Mouse (Mus musculus): Measurements from ENCODE around the gene Gm11444. TPM values are rescaled to one million over a fixed set of nuclear protein-coding genes. Genes with fewer than 3 reads are reported as not detected.

The Gm11444 gene
- polyA plus RNA-seq, 1 experiment from 2014 or later = not detected

DNA sequence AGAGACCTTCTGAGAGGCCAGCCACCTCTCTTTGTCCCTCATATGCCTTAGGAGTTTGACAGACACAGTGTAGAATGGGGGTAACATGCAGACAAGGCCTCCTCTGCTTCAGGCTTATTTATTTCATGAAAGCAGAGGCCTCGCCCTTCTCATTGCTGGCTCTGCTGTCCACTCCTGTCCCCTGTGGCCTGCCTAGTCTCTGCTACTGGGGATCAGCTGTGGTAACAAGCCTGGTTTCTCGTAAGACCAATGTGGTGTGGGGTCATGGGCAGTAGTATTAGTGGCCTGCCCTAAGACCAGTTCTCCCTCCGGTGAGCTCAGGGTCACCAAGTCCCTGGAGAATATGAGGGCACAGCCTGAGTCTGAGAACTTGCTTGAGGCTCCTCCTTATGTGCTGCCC lies 29.2 kb downstream of the Gm11444 start:
- no peak overlapping the region for H3K4me2 ChIP-seq (replicated peaks)
- no peaks in the 10 kb centered on the region for H3K36me3 ChIP-seq
- no peaks in the 10 kb centered on the region for H3K4me1 ChIP-seq
- no peak overlapping the region for H3K27ac ChIP-seq
- H3K4me3 ChIP-seq = no peak overlapping the region
- H3K9me3 ChIP-seq (replicated peaks) = no peaks in the 10 kb centered on the region
- ATAC-seq (ENCODE audit: low FRiP score) = no peak
- WGBS = 81% methylated on average over 3 of the region's 3 CpGs
- H3K9ac ChIP-seq = no peak overlapping the region
- peaks cover 31% of the 10 kb centered on the region for H3K27me3 ChIP-seq

DNA sequence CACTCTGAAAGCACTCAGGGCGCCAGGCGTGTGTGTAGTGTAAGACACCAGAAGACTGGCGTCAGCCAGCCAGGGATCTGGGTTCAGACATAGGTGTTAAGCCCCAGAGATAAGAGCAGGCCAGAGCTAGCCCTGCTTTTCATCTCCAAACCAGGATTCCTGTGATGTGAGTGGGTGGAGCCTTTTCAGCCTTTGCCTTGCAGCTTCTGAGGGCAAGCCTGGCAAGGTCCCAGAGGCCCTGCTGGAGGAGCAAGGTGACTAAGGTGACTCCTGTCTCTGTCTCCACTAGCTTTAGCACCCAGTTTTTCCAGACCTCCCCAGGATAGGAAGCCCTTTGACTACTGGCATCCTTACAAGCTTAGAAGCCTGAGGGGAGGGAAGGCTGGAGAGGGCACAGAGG lies 31.7 kb downstream of the Gm11444 start:
- peaks cover 16% of the 10 kb centered on the region for H3K4me1 ChIP-seq
- H3K9ac ChIP-seq = no peak overlapping the region
- WGBS = 73% methylated on average over 3 of the region's 3 CpGs
- no peaks in the 10 kb centered on the region for H3K9me3 ChIP-seq (replicated peaks)
- no peak overlapping the region for H3K4me2 ChIP-seq (replicated peaks)
- H3K36me3 ChIP-seq = no peaks in the 10 kb centered on the region
- H3K27ac ChIP-seq = no peak overlapping the region
- peaks cover 12% of the 10 kb centered on the region for H3K27me3 ChIP-seq
- no peak overlapping the region for H3K4me3 ChIP-seq
- ATAC-seq (ENCODE audit: low FRiP score) = no peak

DNA sequence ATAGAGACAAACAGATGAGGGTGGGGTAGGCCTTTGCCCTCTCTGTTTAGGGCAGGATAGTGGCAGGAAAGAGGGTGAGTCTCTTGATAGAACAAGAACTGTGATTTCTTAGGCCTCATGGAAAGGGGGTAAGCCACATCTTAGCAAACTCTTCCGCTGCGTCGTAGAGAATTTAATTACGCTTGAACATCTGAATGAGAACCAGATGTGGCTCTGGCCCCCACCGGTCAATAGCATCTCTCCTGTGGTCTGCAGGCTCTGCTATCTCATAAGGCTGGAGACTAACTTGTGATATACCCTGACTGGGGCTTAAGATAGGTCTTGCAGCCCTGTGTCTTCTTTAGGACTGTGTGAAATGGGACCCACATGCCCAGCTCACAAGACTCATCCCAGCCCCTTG lies 33.7 kb downstream of the Gm11444 start:
- H3K9me3 ChIP-seq (replicated peaks) = no peaks in the 10 kb centered on the region
- H3K9ac ChIP-seq = no peak overlapping the region
- no peaks in the 10 kb centered on the region for H3K36me3 ChIP-seq
- H3K4me2 ChIP-seq (replicated peaks) = no peak overlapping the region
- H3K4me1 ChIP-seq = peaks cover 16% of the 10 kb centered on the region
- WGBS = 77% methylated on average over 5 of the region's 5 CpGs
- H3K27ac ChIP-seq = no peak overlapping the region
- H3K4me3 ChIP-seq = no peak overlapping the region
- ATAC-seq (ENCODE audit: low FRiP score) = no peak
- H3K27me3 ChIP-seq = peaks cover 12% of the 10 kb centered on the region

DNA sequence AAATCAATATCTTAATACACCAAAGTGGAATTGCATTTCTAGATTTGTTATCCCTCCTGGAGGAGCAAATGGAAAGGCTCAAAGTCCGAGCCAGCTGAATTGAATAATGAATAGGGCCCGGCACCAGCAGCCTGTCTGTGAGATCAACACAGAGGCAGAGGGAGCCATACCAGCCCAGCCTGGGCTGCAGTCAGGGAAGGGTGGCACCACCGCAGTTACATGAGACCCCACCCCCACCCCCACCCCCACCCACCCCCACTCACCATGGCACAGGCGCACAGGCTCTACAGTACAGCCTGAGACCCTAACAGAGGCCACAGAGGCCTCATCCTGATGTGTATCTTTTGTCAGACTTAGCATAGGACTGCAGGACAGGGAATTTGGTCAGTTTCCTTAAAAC lies 35.5 kb downstream of the Gm11444 start:
- no peak for ATAC-seq (ENCODE audit: low FRiP score)
- WGBS = 49% methylated on average over 4 of the region's 4 CpGs
- no peak overlapping the region for H3K9ac ChIP-seq
- peaks cover 16% of the 10 kb centered on the region for H3K4me1 ChIP-seq
- no peak overlapping the region for H3K4me2 ChIP-seq (replicated peaks)
- no peak overlapping the region for H3K4me3 ChIP-seq
- H3K27me3 ChIP-seq = peaks cover 12% of the 10 kb centered on the region
- H3K9me3 ChIP-seq (replicated peaks) = no peaks in the 10 kb centered on the region
- H3K36me3 ChIP-seq = no peaks in the 10 kb centered on the region
- H3K27ac ChIP-seq = no peak overlapping the region

DNA sequence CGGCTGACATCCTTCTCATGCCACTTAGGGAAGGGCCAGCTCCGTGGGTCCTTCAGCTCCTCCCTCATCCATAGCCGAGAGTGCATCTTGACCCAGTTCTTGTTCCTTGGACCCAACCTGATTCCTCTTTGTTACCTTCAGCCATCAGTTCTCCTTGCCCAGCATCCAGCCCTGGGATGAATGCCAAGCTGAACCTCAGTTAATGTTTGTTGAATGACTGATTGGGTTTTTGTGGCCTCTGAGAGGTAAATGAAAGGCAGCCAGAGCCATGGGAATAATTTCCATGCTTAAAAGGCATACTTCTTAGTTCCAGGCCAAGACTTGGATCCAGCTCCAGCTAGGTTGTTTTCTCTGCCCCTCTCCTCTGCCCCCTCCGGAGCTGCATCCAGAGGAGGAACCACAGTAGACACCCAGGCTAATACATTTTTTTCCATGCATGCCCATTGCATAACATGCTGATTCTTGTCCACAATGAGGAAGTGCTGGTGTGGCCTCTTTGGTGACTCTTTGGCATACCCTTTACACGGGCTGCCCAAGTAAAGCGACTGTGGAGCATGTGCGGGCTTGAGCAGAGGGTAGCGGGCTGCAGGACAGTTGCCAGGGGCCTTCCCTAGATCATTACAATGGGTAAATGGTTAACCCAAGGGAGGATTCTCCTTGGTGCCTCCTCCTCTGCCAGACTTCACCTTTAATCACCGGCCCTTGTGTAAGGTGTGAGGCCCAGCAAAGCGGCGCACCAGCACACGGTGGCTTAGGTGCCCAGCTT lies 37.7 kb downstream of the Gm11444 start:
- no peak overlapping the region for H3K27ac ChIP-seq
- no peaks in the 10 kb centered on the region for H3K36me3 ChIP-seq
- no peak for ATAC-seq (ENCODE audit: low FRiP score)
- WGBS = 87% methylated on average over 12 of the region's 12 CpGs
- peaks cover 16% of the 10 kb centered on the region for H3K4me1 ChIP-seq
- no peaks in the 10 kb centered on the region for H3K9me3 ChIP-seq (replicated peaks)
- H3K4me2 ChIP-seq (replicated peaks) = no peak overlapping the region
- no peak overlapping the region for H3K9ac ChIP-seq
- no peak overlapping the region for H3K4me3 ChIP-seq
- H3K27me3 ChIP-seq = peaks cover 7% of the 10 kb centered on the region

DNA sequence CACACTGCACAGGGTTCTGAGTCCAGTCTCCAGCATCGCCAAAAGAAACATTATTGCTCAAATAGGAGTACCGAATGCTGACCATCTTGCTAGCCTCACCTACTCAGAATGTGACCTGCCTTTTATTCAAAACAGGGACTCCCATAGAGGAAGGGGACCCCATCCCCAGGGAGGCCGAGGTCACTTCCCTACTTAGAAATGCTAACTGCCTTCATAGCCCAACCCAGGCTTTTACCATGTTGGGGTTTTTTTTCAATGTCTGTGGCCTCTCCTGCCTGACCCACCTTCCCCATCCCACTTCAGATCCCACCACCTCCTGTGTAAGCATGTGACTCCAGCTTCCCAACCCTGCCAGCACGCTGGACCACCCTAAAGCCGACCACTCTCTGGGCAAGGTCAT lies 38.5 kb downstream of the Gm11444 start:
- Histone ChIP-seq H3K4me3 (no peak overlapping the region), H3K27ac (no peak overlapping the region), H3K36me3 (no peaks in the 10 kb centered on the region), H3K4me1 (peaks cover 16% of the 10 kb centered on the region), H3K4me2 (replicated peaks) (no peak overlapping the region), H3K27me3 (peaks cover 7% of the 10 kb centered on the region), H3K9ac (no peak overlapping the region), H3K9me3 (replicated peaks) (no peaks in the 10 kb centered on the region)
- WGBS = 90% methylated on average over 5 of the region's 5 CpGs
- ATAC-seq (ENCODE audit: low FRiP score) = no peak

DNA sequence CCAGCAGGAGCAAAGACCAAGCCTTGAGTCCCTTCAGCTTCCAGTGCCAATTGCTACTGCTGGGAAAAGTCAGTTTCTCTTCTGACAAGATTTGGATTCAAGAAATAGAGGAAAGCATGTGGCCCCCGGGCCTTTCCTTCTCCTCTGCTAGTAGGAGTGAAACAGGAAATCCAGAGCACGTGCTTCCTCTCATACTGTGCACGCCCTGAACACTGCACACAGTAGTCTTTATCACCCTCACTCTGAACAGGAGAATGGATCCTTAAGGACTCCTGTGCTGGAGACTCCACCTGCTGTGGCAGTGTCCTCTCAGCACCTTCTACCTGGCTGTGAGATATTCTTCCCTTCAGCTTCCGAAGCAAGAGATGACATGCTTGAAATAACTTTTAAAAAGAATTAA lies 38.9 kb downstream of the Gm11444 start:
- Histone ChIP-seq H3K4me2 (replicated peaks) (no peak overlapping the region), H3K36me3 (no peaks in the 10 kb centered on the region), H3K27ac (no peak overlapping the region), H3K4me1 (peaks cover 16% of the 10 kb centered on the region), H3K27me3 (peaks cover 7% of the 10 kb centered on the region), H3K9me3 (replicated peaks) (no peaks in the 10 kb centered on the region), H3K4me3 (no peak overlapping the region), H3K9ac (no peak overlapping the region)
- 78% methylated on average over 4 of the region's 4 CpGs for WGBS
- no peak for ATAC-seq (ENCODE audit: low FRiP score)

DNA sequence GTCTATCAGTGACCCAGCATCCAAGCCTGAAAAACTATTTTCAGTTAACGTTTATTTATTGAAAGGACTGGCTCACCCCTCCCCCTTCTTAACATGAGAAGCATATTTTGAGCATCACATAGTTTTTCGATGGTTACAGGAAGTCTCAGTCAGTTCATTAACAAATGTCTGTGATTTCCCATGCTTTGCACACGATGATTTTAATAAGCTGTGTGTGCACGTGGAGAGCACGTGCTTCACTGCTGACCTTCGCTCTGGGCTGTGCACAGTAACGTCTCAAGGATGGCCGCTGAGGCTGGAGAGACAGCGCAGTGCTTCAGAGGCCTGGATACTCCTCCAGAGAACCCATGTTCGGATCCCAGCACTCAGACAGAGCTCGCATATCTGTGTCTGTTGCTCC lies 42.8 kb downstream of the Gm11444 start:
- no peaks in the 10 kb centered on the region for H3K9me3 ChIP-seq (replicated peaks)
- WGBS = 88% methylated on average over 11 of the region's 11 CpGs
- H3K4me1 ChIP-seq = no peaks in the 10 kb centered on the region
- H3K4me3 ChIP-seq = no peak overlapping the region
- H3K4me2 ChIP-seq (replicated peaks) = no peak overlapping the region
- no peak overlapping the region for H3K9ac ChIP-seq
- no peak overlapping the region for H3K27ac ChIP-seq
- H3K27me3 ChIP-seq = no peaks in the 10 kb centered on the region
- no peaks in the 10 kb centered on the region for H3K36me3 ChIP-seq
- ATAC-seq (ENCODE audit: low FRiP score) = no peak

DNA sequence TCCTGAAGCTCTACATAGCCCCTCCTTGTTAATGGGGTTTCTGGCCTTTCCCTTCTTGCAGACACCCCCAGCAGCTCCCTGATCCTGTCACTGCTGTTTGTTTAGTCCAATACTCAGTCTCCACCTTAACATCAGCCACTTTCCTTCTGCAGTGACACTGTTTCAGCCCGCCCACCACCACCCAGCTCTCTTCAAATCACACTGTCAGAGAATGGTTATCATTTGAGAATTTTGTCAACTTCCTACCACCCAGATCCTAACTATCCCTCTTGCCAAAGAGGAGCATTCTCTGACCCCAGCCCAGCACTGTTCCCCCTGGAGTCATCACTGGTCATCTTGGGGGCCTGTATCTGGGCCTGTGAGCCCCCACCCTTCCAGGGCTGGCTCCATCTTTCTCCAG lies 44.4 kb downstream of the Gm11444 start:
- no peaks in the 10 kb centered on the region for H3K36me3 ChIP-seq
- 83% methylated on average over 1 of the region's 1 CpGs for WGBS
- no peak overlapping the region for H3K4me2 ChIP-seq (replicated peaks)

DNA sequence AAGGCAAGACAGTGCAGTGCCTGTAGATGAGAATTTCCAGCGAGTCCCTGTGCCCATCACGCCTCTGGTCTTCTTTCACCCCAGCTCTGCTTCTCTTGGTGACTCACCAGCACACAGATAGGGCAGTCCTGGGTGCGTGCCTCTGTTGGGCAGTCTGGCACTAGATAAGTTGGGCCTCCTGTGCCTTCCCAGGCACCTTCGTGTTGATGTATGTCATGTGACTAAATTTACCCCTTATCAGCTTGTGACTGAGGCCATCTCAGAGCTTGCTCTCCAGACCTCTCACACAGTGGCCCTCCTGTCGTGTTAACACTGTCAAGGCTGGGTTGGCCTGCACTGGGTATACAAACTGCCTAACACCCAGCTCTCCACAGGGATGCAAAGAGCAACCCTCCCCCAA lies 46.1 kb downstream of the Gm11444 start:
- Histone ChIP-seq H3K4me1 (no peaks in the 10 kb centered on the region), H3K9me3 (replicated peaks) (no peaks in the 10 kb centered on the region), H3K9ac (no peak overlapping the region), H3K4me2 (replicated peaks) (no peak overlapping the region), H3K4me3 (no peak overlapping the region), H3K36me3 (no peaks in the 10 kb centered on the region), H3K27me3 (no peaks in the 10 kb centered on the region), H3K27ac (no peak overlapping the region)
- 73% methylated on average over 5 of the region's 5 CpGs for WGBS
- no peak for ATAC-seq (ENCODE audit: low FRiP score)

More for the DNA sequence above, 44.4 kb downstream of the Gm11444 start:
- Histone ChIP-seq H3K9ac (no peak overlapping the region), H3K4me3 (no peak overlapping the region), H3K27me3 (no peaks in the 10 kb centered on the region), H3K27ac (no peak overlapping the region), H3K4me1 (no peaks in the 10 kb centered on the region), H3K9me3 (replicated peaks) (no peaks in the 10 kb centered on the region)
- ATAC-seq (ENCODE audit: low FRiP score) = no peak

DNA sequence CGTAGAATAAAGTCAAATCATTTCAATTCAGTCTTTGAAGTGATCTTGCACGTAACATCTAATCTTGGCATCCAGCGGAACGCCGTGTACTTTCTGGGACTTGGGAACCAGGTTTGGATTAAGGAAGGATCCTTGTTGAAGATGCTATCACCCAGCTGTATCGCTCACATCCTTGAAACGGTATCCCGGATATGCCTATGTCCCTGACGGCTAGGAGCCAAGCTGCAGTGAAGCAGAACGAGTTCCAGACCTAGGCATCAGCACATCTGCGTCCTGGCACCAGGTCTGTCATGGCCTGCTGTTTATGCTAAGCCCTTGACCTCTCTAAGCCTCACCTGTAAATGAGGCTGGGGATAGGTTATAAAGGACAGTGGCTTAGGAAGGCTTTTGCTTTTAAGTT lies 49.8 kb downstream of the Gm11444 start:
- no peak overlapping the region for H3K4me3 ChIP-seq
- no peaks in the 10 kb centered on the region for H3K36me3 ChIP-seq
- H3K9ac ChIP-seq = no peak overlapping the region
- no peaks in the 10 kb centered on the region for H3K27me3 ChIP-seq
- H3K9me3 ChIP-seq (replicated peaks) = no peaks in the 10 kb centered on the region
- no peaks in the 10 kb centered on the region for H3K4me1 ChIP-seq
- no peak overlapping the region for H3K4me2 ChIP-seq (replicated peaks)
- H3K27ac ChIP-seq = no peak overlapping the region
- ATAC-seq (ENCODE audit: low FRiP score) = no peak
- 80% methylated on average over 11 of the region's 11 CpGs for WGBS

DNA sequence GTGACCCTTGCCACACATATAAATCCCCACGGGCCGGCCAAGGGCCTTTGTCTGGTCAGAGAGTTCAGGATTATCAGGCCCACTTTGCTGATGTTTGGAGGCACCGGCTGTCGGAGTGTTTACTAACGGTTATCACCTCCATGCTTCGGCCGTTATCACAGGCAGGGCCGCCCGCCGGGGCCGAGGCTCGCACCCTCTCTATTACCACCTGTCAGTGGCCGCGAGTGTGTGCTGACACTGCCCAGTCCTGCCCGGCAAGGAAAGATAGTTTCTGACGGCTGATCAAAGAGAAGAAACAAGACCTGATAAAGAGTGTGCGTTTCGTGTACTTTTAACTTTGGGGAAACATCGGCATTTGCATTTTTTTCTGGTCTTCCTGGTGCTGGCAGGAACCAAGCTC lies 50.3 kb downstream of the Gm11444 start:
- ATAC-seq (ENCODE audit: low FRiP score) = no peak
- Histone ChIP-seq H3K9me3 (replicated peaks) (no peaks in the 10 kb centered on the region), H3K4me3 (no peak overlapping the region), H3K36me3 (no peaks in the 10 kb centered on the region), H3K9ac (no peak overlapping the region), H3K27me3 (no peaks in the 10 kb centered on the region), H3K4me1 (no peaks in the 10 kb centered on the region), H3K27ac (no peak overlapping the region), H3K4me2 (replicated peaks) (no peak overlapping the region)
- 76% methylated on average over 19 of the region's 19 CpGs for WGBS

DNA sequence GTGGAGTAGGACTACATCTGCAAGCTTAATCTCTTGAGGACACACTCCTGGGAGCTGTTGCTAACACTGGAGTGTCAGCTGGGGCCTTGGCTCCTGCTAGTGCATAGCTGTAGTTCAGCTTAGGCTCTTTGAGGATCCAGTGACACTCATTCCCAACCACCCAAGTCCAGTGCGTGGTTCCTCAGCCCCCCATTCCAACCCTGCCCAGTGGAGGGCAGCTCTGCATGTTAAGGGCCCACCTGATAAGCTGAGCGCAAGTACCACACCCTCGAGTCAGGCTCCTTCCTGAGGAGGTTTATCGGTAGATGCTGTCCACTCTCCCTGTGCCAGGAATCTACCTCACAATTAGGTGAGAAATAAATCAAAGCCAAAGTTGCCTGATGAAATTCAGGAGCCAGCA lies 50.7 kb downstream of the Gm11444 start:
- H3K9ac ChIP-seq = no peak overlapping the region
- H3K9me3 ChIP-seq (replicated peaks) = no peaks in the 10 kb centered on the region
- H3K27ac ChIP-seq = no peak overlapping the region
- no peaks in the 10 kb centered on the region for H3K36me3 ChIP-seq
- H3K4me2 ChIP-seq (replicated peaks) = no peak overlapping the region
- H3K27me3 ChIP-seq = no peaks in the 10 kb centered on the region
- 82% methylated on average over 4 of the region's 4 CpGs for WGBS
- ATAC-seq (ENCODE audit: low FRiP score) = no peak
- no peak overlapping the region for H3K4me3 ChIP-seq
- no peaks in the 10 kb centered on the region for H3K4me1 ChIP-seq

Data from hindbrain, embryonic 12.5 days (tissue).